Comparison of ENCODE assay signal across 8 mouse cellular contexts in the genomic region with DNA sequence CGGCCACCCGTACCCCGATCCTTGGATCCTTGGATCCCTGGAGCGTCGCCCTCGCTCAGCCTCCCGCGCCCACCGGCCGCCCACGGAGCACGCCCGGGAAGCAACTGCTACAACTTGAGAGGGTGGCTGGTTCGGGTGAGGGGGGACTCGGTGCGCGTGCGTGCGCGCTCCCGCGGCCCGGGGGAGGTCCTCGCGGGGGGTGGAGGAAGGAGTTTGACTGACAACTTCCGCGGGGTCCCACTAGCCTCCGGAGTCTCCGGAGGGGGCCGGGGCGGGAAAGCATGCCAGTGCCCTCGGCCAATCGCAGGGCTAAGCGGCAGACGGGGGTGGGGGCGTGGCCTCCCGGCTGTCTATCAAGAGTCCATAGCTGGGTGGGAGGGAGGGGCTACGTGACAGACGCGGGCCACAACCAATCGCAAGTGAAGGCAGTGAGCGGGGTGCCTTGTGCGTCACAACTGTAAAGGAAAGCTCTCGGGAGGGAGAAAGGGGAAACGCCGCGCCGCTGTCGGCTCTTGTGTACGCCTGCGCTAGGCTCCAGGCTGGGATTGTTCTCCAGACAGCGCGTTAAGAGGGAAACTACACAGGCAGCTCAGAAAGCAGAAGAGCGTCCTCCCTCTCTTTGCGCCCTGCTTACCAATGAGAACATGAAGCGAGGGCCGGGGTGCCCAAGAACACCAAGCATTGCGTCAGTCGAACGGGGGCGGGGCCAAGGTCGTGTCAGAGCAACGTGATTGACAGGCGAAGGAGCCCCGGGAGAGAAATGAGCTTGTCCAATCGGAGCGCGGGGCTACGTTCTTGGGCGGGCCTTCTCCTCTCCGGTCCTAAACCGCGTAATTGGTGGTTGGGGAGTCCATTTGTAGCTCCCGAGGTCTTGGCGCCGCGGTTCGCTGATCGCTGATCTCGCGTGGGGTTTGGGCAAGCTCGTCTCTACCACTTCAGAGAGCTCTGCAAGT. TPM values are rescaled to one million over a fixed set of nuclear protein-coding genes. Genes with fewer than 3 reads are reported as not detected.
A peak's percentile ranks its signal among the peaks of the same experiment; 100 is the strongest.
DNase-seq lines count a peak whose midpoint lies in the region; ATAC-seq and TF ChIP-seq lines count a peak whose summit lies in the region.

No protein-coding gene starts in this region.

- peak overlapping the region; percentile 61 for H3K4me2 ChIP-seq in embryonic facial prominence, embryonic 14.5 days (ENCODE audit: low read depth, low read length)
- H3K4me2 ChIP-seq in limb, embryonic 13.5 days (replicated peaks), result peak overlapping the region; percentile 84
- H3K4me2 ChIP-seq in midbrain, embryonic 16.5 days (ENCODE audit: low read length), result peak overlapping the region; percentile 59

- no peaks in the 10 kb centered on the region for H3K27me3 ChIP-seq in embryonic facial prominence, embryonic 14.5 days (replicated peaks; ENCODE audit: control insufficient read depth, insufficient read depth, low read length)
- H3K27me3 ChIP-seq in heart, adult 2 months (ENCODE audit: control insufficient read depth, insufficient read depth, low read length), result no peaks in the 10 kb centered on the region
- H3K27me3 ChIP-seq in limb, embryonic 13.5 days, result no peaks in the 10 kb centered on the region
- H3K27me3 ChIP-seq in midbrain, embryonic 16.5 days (ENCODE audit: control insufficient read depth, insufficient read depth, low read depth, low read length), result peaks cover 3% of the 10 kb centered on the region; the same call in 1 of the 2 replicates

- no peak for TF ChIP-seq CTCF in heart, adult 2 months (IDR thresholded peaks at IDR 0.05)

- H3K4me1 ChIP-seq in embryonic facial prominence, embryonic 14.5 days (ENCODE audit: control insufficient read depth, insufficient read depth, low read length), result peaks cover 14% of the 10 kb centered on the region
- H3K4me1 ChIP-seq in heart, adult 2 months (ENCODE audit: control insufficient read depth, insufficient read depth, low read length), result peaks cover 6% of the 10 kb centered on the region
- H3K4me1 ChIP-seq in limb, embryonic 13.5 days, result peaks cover 18% of the 10 kb centered on the region; the same call in 1 of the 2 replicates
- peaks cover 3% of the 10 kb centered on the region for H3K4me1 ChIP-seq in midbrain, embryonic 16.5 days (ENCODE audit: control insufficient read depth, insufficient read depth, low read length)

- peak overlapping the region; percentile 91 for H3K9ac ChIP-seq in embryonic facial prominence, embryonic 14.5 days (ENCODE audit: low read depth, low read length)
- peak overlapping the region; percentile 86 for H3K9ac ChIP-seq in heart, adult 2 months (ENCODE audit: low read depth, low read length)
- peak overlapping the region; percentile 88 for H3K9ac ChIP-seq in limb, embryonic 13.5 days
- peak overlapping the region; percentile 69 for H3K9ac ChIP-seq in midbrain, embryonic 16.5 days (ENCODE audit: low read depth, low read length)

- H3K9me3 ChIP-seq in embryonic facial prominence, embryonic 14.5 days (ENCODE audit: control insufficient read depth, low read length), result no peaks in the 10 kb centered on the region
- H3K9me3 ChIP-seq in limb, embryonic 13.5 days, result no peaks in the 10 kb centered on the region
- no peaks in the 10 kb centered on the region for H3K9me3 ChIP-seq in midbrain, embryonic 16.5 days (replicated peaks; ENCODE audit: control insufficient read depth, low read length, poor library complexity, severe bottlenecking)

- H3K36me3 ChIP-seq in embryonic facial prominence, embryonic 14.5 days (ENCODE audit: control insufficient read depth, insufficient read depth, low read length), result no peaks in the 10 kb centered on the region
- peaks cover 4% of the 10 kb centered on the region; the same call in 1 of the 2 replicates for H3K36me3 ChIP-seq in heart, adult 2 months (ENCODE audit: control insufficient read depth, insufficient read depth, low read length)
- no peaks in the 10 kb centered on the region for H3K36me3 ChIP-seq in limb, embryonic 13.5 days
- no peaks in the 10 kb centered on the region for H3K36me3 ChIP-seq in midbrain, embryonic 16.5 days (ENCODE audit: control insufficient read depth, insufficient read depth, low read length)

- TF ChIP-seq POLR2A in heart, adult 2 months (IDR thresholded peaks at IDR 0.05; ENCODE audit: insufficient read depth, low read depth, low read length), result peak; percentile 95

- H3K4me3 ChIP-seq in embryonic facial prominence, embryonic 14.5 days (ENCODE audit: low read depth, low read length), result peak overlapping the region; percentile 62
- H3K4me3 ChIP-seq in heart, adult 2 months, result peak overlapping the region; percentile 85
- peak overlapping the region; percentile 77 for H3K4me3 ChIP-seq in limb, embryonic 13.5 days
- peak overlapping the region; percentile 65 for H3K4me3 ChIP-seq in midbrain, embryonic 16.5 days (ENCODE audit: low read depth, low read length)

- 0 out of 2 replicates have a peak, but pooled peaks cover 2% of the 10 kb centered on the region for H3K79me2 ChIP-seq in heart, adult 2 months (replicated peaks; ENCODE audit: control insufficient read depth, insufficient read depth, low read length)

- H3K27ac ChIP-seq in embryonic facial prominence, embryonic 14.5 days (replicated peaks; ENCODE audit: low read depth, low read length), result peak overlapping the region; percentile 98
- peak overlapping the region; percentile 100 for H3K27ac ChIP-seq in heart, adult 2 months
- peak overlapping the region; percentile 93 for H3K27ac ChIP-seq in limb, embryonic 13.5 days
- H3K27ac ChIP-seq in midbrain, embryonic 16.5 days (ENCODE audit: low read length), result peak overlapping the region; percentile 96

- ATAC-seq in embryonic facial prominence, embryonic 14.5 days (ENCODE audit: low read depth), result peak; percentile 98
- ATAC-seq in limb, embryonic 13.5 days (ENCODE audit: low FRiP score, low read depth), result peak; percentile 98
- peak; percentile 99 for ATAC-seq in midbrain, embryonic 16.5 days

- WGBS in embryonic facial prominence, embryonic 14.5 days, result 1% methylated on average over 58 of the region's 82 CpGs
- under 1% methylated on average over 81 of the region's 82 CpGs for WGBS in heart, adult 2 months
- under 1% methylated on average over 81 of the region's 82 CpGs for WGBS in limb, embryonic 13.5 days
- under 1% methylated on average over 76 of the region's 82 CpGs for WGBS in midbrain, embryonic 16.5 days

- DNase-seq in 3T3-L1 (ENCODE audit: low read depth, low spot score), result peak; percentile 99
- DNase-seq in adrenal gland, postnatal 4 days (ENCODE audit: low spot score in 2 of 2), result peak; percentile 97 to 98
- peak; percentile 100 for DNase-seq in embryonic facial prominence, embryonic 14.5 days (ENCODE audit: low spot score)
- peak; percentile 99 to 100 for DNase-seq in heart, adult 2 months
- DNase-seq in kidney, adult 8-10 months, result peak; percentile 99
- peak; percentile 99 to 100 for DNase-seq in spleen, postnatal 10 days (ENCODE audit: low spot score in 2 of 2)

- intact Hi-C loops in heart, adult 2 months (cut with DNase I), result loop anchor here (2.0 to 10.0 kb wide), 2 partner anchors 172 to 214 kb away; no protein-coding TSS in a partner anchor

- TF ChIP-seq EP300 in heart, adult 2 months (IDR thresholded peaks at IDR 0.05; ENCODE audit: insufficient read depth, low read depth, low read length), result peak; percentile 76; the same call in 1 of the 2 replicates

RNA-seq across cellular contexts. Expression of gene Ppp2r5a, which starts 5.9 kb away (rescaled TPM):
- total RNA-seq in adrenal gland, postnatal 4 days (2021), result 100 to 1,000 TPM; 105 to 107 TPM
- 27.3 and 34.6 TPM in 2 replicates for polyA plus RNA-seq in embryonic facial prominence, embryonic 14.5 days (2014; fragmentation: Nextera tagmentation; extraction: Ambion mirVana)
- 100 to 1,000 TPM; 105 to 110 TPM for total RNA-seq in heart, adult 2 months (2021)
- polyA plus RNA-seq in heart, adult 2 months (2012; rRNA removed), result 53.7 and 79.2 TPM in 2 replicates
- polyA plus RNA-seq in limb, embryonic 13.5 days (2015; fragmentation: Nextera tagmentation; extraction: Ambion mirVana), result 11.8 and 12.4 TPM in 2 replicates
- 6.5 and 6.6 TPM in 2 replicates for polyA plus RNA-seq in midbrain, embryonic 16.5 days (2015; fragmentation: Nextera tagmentation; extraction: Ambion mirVana)

Comparison
In these comparisons a context has a peak if more than half of its experiments do, and no peak if none do; other contexts are left out.
1. Peak in every context shown above with its lines: DNase-seq, ATAC-seq, H3K4me3 ChIP-seq and H3K27ac ChIP-seq.